Mouse (Mus musculus): Measurements from ENCODE around the gene Olfr775.

GRCm38 (mm10) chr10:129235904-129236303 lies 12.3 kb upstream of the Olfr775 start, which contains the start of gene Olfr774:
- TF ChIP-seq POLR2A (IDR thresholded peaks at IDR 0.05; ENCODE audit: borderline replicate concordance, low read depth, low read length), result no peak
- no peak for TF ChIP-seq CTCF (IDR thresholded peaks at IDR 0.05; ENCODE audit: low read depth, low read length)
